ENCODE assay signal across 10 mouse cellular contexts in genomic region chr19:4456227-4456626, GRCm38 (mm10). TPM values are rescaled to one million over a fixed set of nuclear protein-coding genes. Genes with fewer than 3 reads are reported as not detected.
DNase-seq lines count a peak whose midpoint lies in the region; ATAC-seq and TF ChIP-seq lines count a peak whose summit lies in the region.
"Had no signal": no experiment of that assay in that cellular context is flagged by ENCODE, and none has a peak within 500 bp of the region (broad histone marks: within the 10 kb centered on the region; RNA-seq: fewer than 3 reads in every experiment).

No protein-coding gene starts in this region.

- intact Hi-C loops in gastrocnemius, adult 2 months (cut with DNase I) = no loop called here

- TF ChIP-seq CTCF in gastrocnemius, adult 2 months (IDR thresholded peaks at IDR 0.05) = peak; percentile 62

- no peak overlapping the region for H3K4me3 ChIP-seq in gastrocnemius, adult 2 months
- H3K4me3 ChIP-seq: hindbrain, embryonic 15.5 days had no signal

- DNase-seq in gastrocnemius, adult 2 months = peak; percentile 47
- DNase-seq in gastrocnemius, adult 8-10 months (ENCODE audit: low spot score in 2 of 2) = no peak
- peak; percentile 79 for DNase-seq in B cell, adult 2 months
- DNase-seq in adrenal gland, postnatal 25 days = peak; percentile 69
- DNase-seq in embryo, embryonic 11 days = peak; percentile 60
- peak; percentile 83 for DNase-seq in kidney, postnatal 4 days
- DNase-seq in testis, postnatal 14 days (ENCODE audit: low spot score) = peak; percentile 46

- H3K27ac ChIP-seq in gastrocnemius, adult 2 months = no peak overlapping the region
- H3K27ac ChIP-seq: hindbrain, embryonic 15.5 days had no signal

- ATAC-seq in megakaryocyte-erythroid progenitor cell, adult 5-6 weeks (replicated peaks; ENCODE audit: low FRiP score, low TSS enrichment, poor library complexity, severe bottlenecking) = peak; percentile 77

RNA-seq across cellular contexts. Expression of gene Rhod, which starts 17.0 kb away (rescaled TPM):
- total RNA-seq in gastrocnemius, adult 2 months (2021) = under 1 TPM; 0.28 to 0.73 TPM
- under 1 TPM; 0.39 to 0.64 (median 0.55) TPM for total RNA-seq in gastrocnemius, adult 8-10 months (2022)
- 26.8 and 30.4 TPM in 2 replicates for total RNA-seq in adrenal gland, postnatal 25 days (2021)
- total RNA-seq in megakaryocyte-erythroid progenitor cell, adult 5-6 weeks (2014; fragmentation: Nextera tagmentation) = 0.72 TPM in 1 of 2 replicates, not detected in the other
- not detected in 2 replicates for total RNA-seq in megakaryocyte-erythroid progenitor cell, adult 5-6 weeks (2017)
- total RNA-seq: neutrophil, adult 5-6 weeks had no signal

RNA-seq across cellular contexts. Expression of gene Syt12, which starts 21.0 kb away (rescaled TPM):
- 1 to 10 TPM; 6.8 to 7.6 TPM for total RNA-seq in gastrocnemius, adult 2 months (2021)
- total RNA-seq in gastrocnemius, adult 8-10 months (2022) = 1 to 10 TPM; 1.8 to 4.7 (median 2.2) TPM
- 62.2 and 66.7 TPM in 2 replicates for total RNA-seq in adrenal gland, postnatal 25 days (2021)
- not detected in 2 replicates for total RNA-seq in megakaryocyte-erythroid progenitor cell, adult 5-6 weeks (2014; fragmentation: Nextera tagmentation)
- not detected in 2 replicates for total RNA-seq in megakaryocyte-erythroid progenitor cell, adult 5-6 weeks (2017)
- total RNA-seq: neutrophil, adult 5-6 weeks had no signal

RNA-seq across cellular contexts. Expression of gene 2010003K11Rik, which starts 42.2 kb away (rescaled TPM):
- not detected for total RNA-seq in gastrocnemius, adult 2 months (2021)
- total RNA-seq in gastrocnemius, adult 8-10 months (2022) = under 1 TPM in 3 of 4 experiments, not detected in 1; 0.22 to 0.25 (median 0.24) TPM
- 22.0 and 34.8 TPM in 2 replicates for total RNA-seq in adrenal gland, postnatal 25 days (2021)
- not detected in 2 replicates for total RNA-seq in megakaryocyte-erythroid progenitor cell, adult 5-6 weeks (2014; fragmentation: Nextera tagmentation)
- not detected in 2 replicates for total RNA-seq in megakaryocyte-erythroid progenitor cell, adult 5-6 weeks (2017)
- total RNA-seq: neutrophil, adult 5-6 weeks had no signal

RNA-seq across cellular contexts. Expression of gene Pcx, which starts 54.0 kb away (rescaled TPM):
- 100 to 1,000 TPM in 1 of 2 experiments, 10 to 100 TPM in 1; 94.6 to 119 TPM for total RNA-seq in gastrocnemius, adult 2 months (2021)
- 100 to 1,000 TPM in 2 of 4 experiments, 10 to 100 TPM in 2; 60.2 to 229 (median 114) TPM for total RNA-seq in gastrocnemius, adult 8-10 months (2022)
- 488 and 620 TPM in 2 replicates for total RNA-seq in adrenal gland, postnatal 25 days (2021)
- 4.8 and 11.0 TPM in 2 replicates for total RNA-seq in megakaryocyte-erythroid progenitor cell, adult 5-6 weeks (2014; fragmentation: Nextera tagmentation)
- 2.9 and 3.9 TPM in 2 replicates for total RNA-seq in megakaryocyte-erythroid progenitor cell, adult 5-6 weeks (2017)

RNA-seq across cellular contexts. Expression of gene Kdm2a, which starts 58.1 kb away (rescaled TPM):
- 10 to 100 TPM; 39.1 to 39.7 TPM for total RNA-seq in gastrocnemius, adult 2 months (2021)
- total RNA-seq in gastrocnemius, adult 8-10 months (2022) = 10 to 100 TPM; 30.2 to 37.7 (median 37.2) TPM
- 116 and 131 TPM in 2 replicates for total RNA-seq in adrenal gland, postnatal 25 days (2021)
- total RNA-seq in megakaryocyte-erythroid progenitor cell, adult 5-6 weeks (2014; fragmentation: Nextera tagmentation) = 74.8 and 89.7 TPM in 2 replicates
- total RNA-seq in megakaryocyte-erythroid progenitor cell, adult 5-6 weeks (2017) = 49.0 and 79.7 TPM in 2 replicates

Comparison
In these comparisons a context has a peak if more than half of its experiments do, and no peak if none do; other contexts are left out.
1. DNase-seq: peak in gastrocnemius, adult 2 months (single experiment), B cell, adult 2 months (2 of 2), adrenal gland, postnatal 25 days (single experiment), embryo, embryonic 11 days (single experiment), kidney, postnatal 4 days (2 of 2) and testis, postnatal 14 days (single experiment); none in gastrocnemius, adult 8-10 months (0 of 2).
2. RNA of gene Rhod, which starts 17.0 kb away (total RNA-seq): 26.8 to 30.4 TPM in adrenal gland, postnatal 25 days; 0.28 to 0.73 TPM in gastrocnemius, adult 2 months, 0.39 to 0.64 TPM in gastrocnemius, adult 8-10 months and 0.72 TPM in megakaryocyte-erythroid progenitor cell, adult 5-6 weeks; every median in the first group is over 10 times any median in the second.
3. RNA of gene 2010003K11Rik, which starts 42.2 kb away (total RNA-seq): 22.0 to 34.8 TPM in adrenal gland, postnatal 25 days; 0.22 to 0.25 TPM in gastrocnemius, adult 8-10 months, not detected in gastrocnemius, adult 2 months and not detected in megakaryocyte-erythroid progenitor cell, adult 5-6 weeks; every median in the first group is over 10 times any median in the second.